Mouse (Mus musculus) cerebellum, adult 11 months (tissue): ENCODE data around the gene Foxa2.

Experiments
- DNase-seq: peaks from one replicate; pipeline ENCODE4 v3.0.0; 2022

Foxa2 gene

DNA sequence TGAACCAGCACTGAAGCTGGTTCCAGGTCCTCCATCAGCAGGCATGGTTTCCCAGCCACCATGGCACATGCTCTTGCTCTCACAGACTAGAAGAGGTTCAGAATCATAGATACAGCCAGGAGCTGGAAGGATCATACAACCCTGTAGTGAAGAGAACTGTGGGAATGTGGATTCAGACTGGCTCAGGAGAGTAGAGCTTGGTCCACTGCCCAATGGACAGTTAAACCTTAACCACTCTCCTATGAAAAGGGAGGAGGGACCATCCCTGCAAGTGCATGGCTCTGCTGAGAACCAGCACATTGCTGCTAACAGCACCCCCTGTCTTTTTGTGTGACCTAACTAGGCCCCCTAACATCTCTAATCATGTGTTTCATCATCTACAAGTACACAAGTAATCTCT lies 50.0 kb downstream of the Foxa2 start:
- DNase-seq, result no peak

DNA sequence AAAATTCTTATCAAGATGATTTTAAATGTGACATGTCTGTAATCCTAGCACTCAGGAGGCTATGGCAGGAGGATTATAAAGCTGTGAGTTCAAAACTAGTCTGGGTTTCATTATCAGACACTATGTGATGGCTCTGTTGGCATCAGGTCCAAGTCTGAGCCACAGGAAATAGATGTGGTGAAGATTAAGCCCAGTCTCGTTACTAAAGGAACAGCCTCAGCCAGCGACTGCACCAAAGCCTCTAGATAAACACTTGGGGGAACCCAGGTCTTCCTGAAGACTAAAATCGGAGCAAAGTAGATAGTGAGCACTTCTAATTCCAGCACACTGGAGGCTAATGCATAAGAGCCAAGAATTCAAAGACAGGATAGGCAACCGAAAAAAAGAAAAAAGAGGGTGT lies 52.9 kb downstream of the Foxa2 start:
- no peak for DNase-seq

DNA sequence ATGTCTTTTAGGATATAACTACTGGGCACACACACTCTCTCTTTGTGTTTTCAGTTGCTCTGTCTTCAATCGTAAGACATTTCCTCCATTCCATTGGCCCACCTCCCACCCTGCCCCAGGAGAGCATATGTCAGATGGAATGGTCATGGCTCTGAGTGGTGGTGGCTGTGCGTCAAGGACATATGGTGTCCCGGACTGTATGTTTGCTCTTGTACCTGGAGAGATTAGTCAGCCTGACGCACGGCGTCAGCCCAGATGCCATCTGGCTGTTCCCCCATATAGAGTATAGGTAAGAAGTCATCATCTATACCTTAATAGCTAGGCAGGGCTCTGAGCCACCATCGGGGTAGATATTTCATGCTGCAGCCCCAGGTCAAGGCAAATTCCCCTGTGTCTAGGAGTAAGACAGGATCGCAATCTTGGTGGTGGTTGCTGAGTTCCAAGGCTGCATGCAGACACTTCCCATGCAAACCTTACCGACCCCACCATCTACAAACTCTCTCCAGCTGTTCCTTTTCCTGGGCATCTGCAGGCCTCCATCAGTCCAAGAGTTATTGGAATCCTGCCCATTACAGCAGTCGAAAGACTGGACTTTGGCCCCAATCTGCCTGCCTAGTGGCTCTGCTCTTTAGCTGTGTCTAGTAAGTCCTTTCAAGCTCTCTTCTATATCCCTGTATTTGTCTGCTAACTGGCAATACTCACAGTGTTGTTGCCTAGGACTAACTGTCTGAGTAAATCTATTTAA lies 53.7 kb downstream of the Foxa2 start:
- DNase-seq, result no peak
